ENCODE assay signal across 19 mouse cellular contexts in genomic region chr13:72938156-72938874, GRCm38 (mm10).
DNase-seq lines count a peak whose midpoint lies in the region; ATAC-seq and TF ChIP-seq lines count a peak whose summit lies in the region.
"Had no signal": no experiment of that assay in that cellular context is flagged by ENCODE, and none has a peak within 500 bp of the region (broad histone marks: within the 10 kb centered on the region; RNA-seq: fewer than 3 reads in every experiment).

No protein-coding gene starts in this region.

- no peak for TF ChIP-seq POLR2A in thymus, adult 2 months (IDR thresholded peaks at IDR 0.05; ENCODE audit: control insufficient read depth, extremely low read depth, insufficient read depth, low read length, poor library complexity)

- no peak overlapping the region for H3K4me2 ChIP-seq in forebrain, embryonic 14.5 days (ENCODE audit: low read length)
- H3K4me2 ChIP-seq in forebrain, embryonic 12.5 days: no peak overlapping the region
- no peak overlapping the region for H3K4me2 ChIP-seq in hindbrain, embryonic 15.5 days
- H3K4me2 ChIP-seq in hindbrain, embryonic 11.5 days (replicated peaks; ENCODE audit: low read depth, low read length): no peak overlapping the region
- H3K4me2 ChIP-seq: intestine, embryonic 15.5 days; limb, embryonic 15.5 days; liver, embryonic 15.5 days; midbrain, embryonic 12.5 days had no signal

- H3K36me3 ChIP-seq in forebrain, embryonic 14.5 days (ENCODE audit: control insufficient read depth, insufficient read depth, low read length): no peaks in the 10 kb centered on the region
- no peaks in the 10 kb centered on the region for H3K36me3 ChIP-seq in forebrain, embryonic 12.5 days (replicated peaks)
- no peaks in the 10 kb centered on the region for H3K36me3 ChIP-seq in hindbrain, embryonic 15.5 days
- no peaks in the 10 kb centered on the region for H3K36me3 ChIP-seq in hindbrain, embryonic 11.5 days (ENCODE audit: control insufficient read depth, insufficient read depth, low read length)
- no peaks in the 10 kb centered on the region for H3K36me3 ChIP-seq in thymus, adult 2 months (ENCODE audit: control insufficient read depth, insufficient read depth, low read length)
- H3K36me3 ChIP-seq: embryonic facial prominence, embryonic 10.5 days; intestine, embryonic 15.5 days; limb, embryonic 15.5 days; liver, embryonic 15.5 days; midbrain, embryonic 12.5 days had no signal

- no peaks in the 10 kb centered on the region; the same call in 1 of the 2 replicates for H3K4me1 ChIP-seq in forebrain, embryonic 14.5 days (ENCODE audit: control insufficient read depth, insufficient read depth, low read length)
- H3K4me1 ChIP-seq in forebrain, embryonic 12.5 days: no peaks in the 10 kb centered on the region; the same call in 1 of the 2 replicates
- H3K4me1 ChIP-seq in hindbrain, embryonic 15.5 days (replicated peaks): 0 out of 2 replicates have a peak, but pooled peaks cover 4% of the 10 kb centered on the region
- no peaks in the 10 kb centered on the region for H3K4me1 ChIP-seq in hindbrain, embryonic 11.5 days (replicated peaks; ENCODE audit: control insufficient read depth, insufficient read depth, low read length)
- H3K4me1 ChIP-seq in thymus, adult 2 months (replicated peaks; ENCODE audit: control insufficient read depth, insufficient read depth, low read length): no peaks in the 10 kb centered on the region
- H3K4me1 ChIP-seq: embryonic facial prominence, embryonic 10.5 days; intestine, embryonic 15.5 days; liver, embryonic 15.5 days; midbrain, embryonic 12.5 days had no signal

- H3K27me3 ChIP-seq in forebrain, embryonic 14.5 days (replicated peaks; ENCODE audit: control insufficient read depth, insufficient read depth, low read length): no peaks in the 10 kb centered on the region
- 0 out of 2 replicates have a peak, but pooled peaks cover 9% of the 10 kb centered on the region for H3K27me3 ChIP-seq in forebrain, embryonic 12.5 days
- H3K27me3 ChIP-seq in hindbrain, embryonic 15.5 days: no peaks in the 10 kb centered on the region
- H3K27me3 ChIP-seq in hindbrain, embryonic 11.5 days (ENCODE audit: control insufficient read depth, insufficient read depth, low read length): no peaks in the 10 kb centered on the region
- no peaks in the 10 kb centered on the region for H3K27me3 ChIP-seq in thymus, adult 2 months (ENCODE audit: control insufficient read depth, insufficient read depth, low read length)
- H3K27me3 ChIP-seq: intestine, embryonic 15.5 days; limb, embryonic 15.5 days; liver, embryonic 15.5 days; midbrain, embryonic 12.5 days had no signal

- DNase-seq in forebrain, embryonic 14.5 days (ENCODE audit: low spot score): peak; percentile 46
- DNase-seq in hindbrain, embryonic 11.5 days (ENCODE audit: low spot score): no peak
- DNase-seq in cerebellum, postnatal 10 days: peak; percentile 76 to 80
- peak; percentile 28 to 56 for DNase-seq in cerebellum, postnatal 25 days
- no peak for DNase-seq in thymus, adult 2 months
- DNase-seq: gastrocnemius, postnatal 10 days; heart, adult 18-20 months; heart, postnatal 36 days; kidney, adult 9 months; kidney, postnatal 25 days; lung, postnatal 10 days; thymus, postnatal 14 days had no signal

- H3K27ac ChIP-seq in forebrain, embryonic 14.5 days (ENCODE audit: low read depth, low read length): no peak overlapping the region
- H3K27ac ChIP-seq in forebrain, embryonic 12.5 days: no peak overlapping the region
- H3K27ac ChIP-seq in hindbrain, embryonic 15.5 days (replicated peaks): no peak overlapping the region
- no peak overlapping the region for H3K27ac ChIP-seq in hindbrain, embryonic 11.5 days (ENCODE audit: low read depth, low read length)
- no peak overlapping the region for H3K27ac ChIP-seq in thymus, adult 2 months (ENCODE audit: control insufficient read depth, insufficient read depth, low read length)
- H3K27ac ChIP-seq: embryonic facial prominence, embryonic 10.5 days; intestine, embryonic 15.5 days; limb, embryonic 15.5 days; liver, embryonic 15.5 days; midbrain, embryonic 12.5 days had no signal

- H3K9ac ChIP-seq in forebrain, embryonic 14.5 days (ENCODE audit: low read length): no peak overlapping the region
- H3K9ac ChIP-seq in forebrain, embryonic 12.5 days: no peak overlapping the region
- H3K9ac ChIP-seq in hindbrain, embryonic 15.5 days: no peak overlapping the region
- H3K9ac ChIP-seq in hindbrain, embryonic 11.5 days (ENCODE audit: low read depth, low read length): no peak overlapping the region
- H3K9ac ChIP-seq: intestine, embryonic 15.5 days; limb, embryonic 15.5 days; liver, embryonic 15.5 days; midbrain, embryonic 12.5 days had no signal

- H3K9me3 ChIP-seq in forebrain, embryonic 14.5 days (replicated peaks; ENCODE audit: control insufficient read depth, low read length): no peaks in the 10 kb centered on the region
- H3K9me3 ChIP-seq in forebrain, embryonic 12.5 days: no peaks in the 10 kb centered on the region
- no peaks in the 10 kb centered on the region for H3K9me3 ChIP-seq in hindbrain, embryonic 15.5 days
- H3K9me3 ChIP-seq in hindbrain, embryonic 11.5 days (ENCODE audit: control insufficient read depth, low read length): no peaks in the 10 kb centered on the region
- H3K9me3 ChIP-seq: embryonic facial prominence, embryonic 10.5 days; intestine, embryonic 15.5 days; limb, embryonic 15.5 days; liver, embryonic 15.5 days; midbrain, embryonic 12.5 days had no signal

- TF ChIP-seq CTCF in thymus, adult 2 months (IDR thresholded peaks at IDR 0.05; ENCODE audit: borderline replicate concordance, control insufficient read depth, extremely low read depth, insufficient read depth, low read length, poor library complexity): no peak

- 26% methylated on average over 13 of the region's 13 CpGs for WGBS in forebrain, embryonic 14.5 days
- 40% methylated on average over 13 of the region's 13 CpGs for WGBS in forebrain, embryonic 12.5 days
- 40% methylated on average over 13 of the region's 13 CpGs for WGBS in hindbrain, embryonic 15.5 days
- WGBS in hindbrain, embryonic 11.5 days: 60% methylated on average over 13 of the region's 13 CpGs
- 66% methylated on average over 13 of the region's 13 CpGs for WGBS in thymus, adult 2 months

- H3K4me3 ChIP-seq in forebrain, embryonic 14.5 days (ENCODE audit: low read depth, low read length): no peak overlapping the region
- H3K4me3 ChIP-seq in forebrain, embryonic 12.5 days (replicated peaks): no peak overlapping the region
- no peak overlapping the region for H3K4me3 ChIP-seq in hindbrain, embryonic 15.5 days
- H3K4me3 ChIP-seq in hindbrain, embryonic 11.5 days (ENCODE audit: low read depth, low read length): no peak overlapping the region
- no peak overlapping the region for H3K4me3 ChIP-seq in thymus, adult 2 months (ENCODE audit: control insufficient read depth, insufficient read depth, low read length)
- H3K4me3 ChIP-seq: embryonic facial prominence, embryonic 10.5 days; intestine, embryonic 15.5 days; limb, embryonic 15.5 days; liver, embryonic 15.5 days; midbrain, embryonic 12.5 days had no signal

- no peak for ATAC-seq in forebrain, embryonic 14.5 days
- no peak for ATAC-seq in forebrain, embryonic 12.5 days (ENCODE audit: low FRiP score)
- peak; percentile 48; the same call in 1 of the 2 replicates for ATAC-seq in hindbrain, embryonic 15.5 days (ENCODE audit: low FRiP score, low read depth)
- no peak for ATAC-seq in hindbrain, embryonic 11.5 days (ENCODE audit: low FRiP score)
- ATAC-seq: intestine, embryonic 15.5 days had no signal

Comparison
In these comparisons a context has a peak if more than half of its experiments do, and no peak if none do; other contexts are left out.
1. DNase-seq: peak in forebrain, embryonic 14.5 days (single experiment), cerebellum, postnatal 10 days (2 of 2) and cerebellum, postnatal 25 days (2 of 2); none in hindbrain, embryonic 11.5 days (single experiment) and thymus, adult 2 months (single experiment).